Mouse (Mus musculus): ENCODE measurements at regions not wholly inside any gene's neighbourhood (a gene's known extent, or its start where the extent isn't known, plus 50 kb on each side); places are given as distances from the start of the nearest gene placed in this dataset.
"Not testable (repeated sequence)": the region's sequence is repeated elsewhere in the genome, so short reads cannot be mapped to it uniquely, and the experiment has no call there.

- Histone ChIP-seq H3K9ac (replicated peaks) (no peak overlapping the region), H3K27me3 (no peaks in the 10 kb centered on the region), H3K36me3 (no peaks in the 10 kb centered on the region), H3K4me2 (replicated peaks) (no peak overlapping the region), H3K9me3 (no peaks in the 10 kb centered on the region), H3K27ac (replicated peaks) (no peak overlapping the region), H3K4me1 (no peaks in the 10 kb centered on the region), H3K4me3 (no peak overlapping the region)
- no peak for ATAC-seq (ENCODE audit: low FRiP score, low read depth)
- 51% methylated on average over 6 of the region's 6 CpGs for WGBS
These were observed 69.4 kb upstream of the Dph6 start for GRCm38 (mm10) chr2:114723971-114724666.

- H3K9ac ChIP-seq (replicated peaks) = no peak overlapping the region
- H3K4me2 ChIP-seq (replicated peaks) = no peak overlapping the region
- H3K4me1 ChIP-seq = no peaks in the 10 kb centered on the region
- no peaks in the 10 kb centered on the region for H3K27me3 ChIP-seq
- no peak overlapping the region for H3K27ac ChIP-seq (replicated peaks)
- no peak for ATAC-seq (ENCODE audit: low FRiP score, low read depth)
- 95% methylated on average over 1 of the region's 1 CpGs for WGBS
- no peaks in the 10 kb centered on the region for H3K36me3 ChIP-seq
- H3K4me3 ChIP-seq = no peak overlapping the region
- no peaks in the 10 kb centered on the region for H3K9me3 ChIP-seq
These were observed 72.4 kb upstream of the Dph6 start for GRCm38 (mm10) chr2:114727197-114727596.

- no peak overlapping the region for H3K9ac ChIP-seq (replicated peaks)
- WGBS = 75% methylated on average over 4 of the region's 4 CpGs
- H3K27me3 ChIP-seq = no peaks in the 10 kb centered on the region
- H3K9me3 ChIP-seq = no peaks in the 10 kb centered on the region
- ATAC-seq (ENCODE audit: low FRiP score, low read depth) = no peak
- H3K36me3 ChIP-seq = no peaks in the 10 kb centered on the region
- no peak overlapping the region for H3K4me2 ChIP-seq (replicated peaks)
- H3K4me3 ChIP-seq = no peak overlapping the region
- H3K4me1 ChIP-seq = no peaks in the 10 kb centered on the region
- no peak overlapping the region for H3K27ac ChIP-seq (replicated peaks)
These were observed 80.3 kb upstream of the Dph6 start for GRCm38 (mm10) chr2:114734861-114735569.

- H3K9ac ChIP-seq (replicated peaks) = no peak overlapping the region
- no peaks in the 10 kb centered on the region for H3K9me3 ChIP-seq
- H3K4me1 ChIP-seq = no peaks in the 10 kb centered on the region
- no peak overlapping the region for H3K4me3 ChIP-seq
- no peak overlapping the region for H3K27ac ChIP-seq (replicated peaks)
- no peaks in the 10 kb centered on the region for H3K27me3 ChIP-seq
- ATAC-seq (ENCODE audit: low FRiP score, low read depth) = no peak
- no peak overlapping the region for H3K4me2 ChIP-seq (replicated peaks)
- 84% methylated on average over 11 of the region's 11 CpGs for WGBS
- no peaks in the 10 kb centered on the region for H3K36me3 ChIP-seq
These were observed 84.9 kb upstream of the Dph6 start for GRCm38 (mm10) chr2:114739421-114740212.

GRCm38 (mm10) chr2:114763276-114763675 is 108.5 kb upstream of the Dph6 start:
- Histone ChIP-seq H3K9me3 (no peaks in the 10 kb centered on the region), H3K27me3 (no peaks in the 10 kb centered on the region), H3K4me1 (no peaks in the 10 kb centered on the region), H3K36me3 (no peaks in the 10 kb centered on the region), H3K4me3 (no peak overlapping the region), H3K4me2 (replicated peaks) (no peak overlapping the region), H3K27ac (replicated peaks) (no peak overlapping the region), H3K9ac (replicated peaks) (no peak overlapping the region)
- 62% methylated on average over 4 of the region's 4 CpGs for WGBS
- ATAC-seq (ENCODE audit: low FRiP score, low read depth) = no peak

- H3K27me3 ChIP-seq; H3K4me3 ChIP-seq; H3K4me2 ChIP-seq (replicated peaks); ATAC-seq (ENCODE audit: low FRiP score, low read depth); H3K9ac ChIP-seq (replicated peaks); H3K9me3 ChIP-seq; H3K4me1 ChIP-seq; H3K36me3 ChIP-seq; H3K27ac ChIP-seq (replicated peaks): not testable (repeated sequence)
- WGBS = 95% methylated on average over 6 of the region's 6 CpGs
These were observed 119.0 kb upstream of the Dph6 start for GRCm38 (mm10) chr2:114773723-114774122.

- no peak for ATAC-seq (ENCODE audit: low FRiP score, low read depth)
- Histone ChIP-seq H3K27me3 (no peaks in the 10 kb centered on the region), H3K27ac (replicated peaks) (no peak overlapping the region), H3K9ac (replicated peaks) (no peak overlapping the region), H3K4me2 (replicated peaks) (no peak overlapping the region), H3K9me3 (no peaks in the 10 kb centered on the region), H3K36me3 (no peaks in the 10 kb centered on the region), H3K4me3 (no peak overlapping the region), H3K4me1 (no peaks in the 10 kb centered on the region)
- 91% methylated on average over 3 of the region's 3 CpGs for WGBS
These were observed 119.5 kb upstream of the Dph6 start for GRCm38 (mm10) chr2:114774278-114774677.

- no peak overlapping the region for H3K9ac ChIP-seq (replicated peaks)
- WGBS = 78% methylated on average over 2 of the region's 2 CpGs
- no peaks in the 10 kb centered on the region for H3K36me3 ChIP-seq
- no peak overlapping the region for H3K4me3 ChIP-seq
- ATAC-seq (ENCODE audit: low FRiP score, low read depth) = no peak
- H3K27me3 ChIP-seq = no peaks in the 10 kb centered on the region
- H3K9me3 ChIP-seq = no peaks in the 10 kb centered on the region
- H3K4me2 ChIP-seq (replicated peaks) = no peak overlapping the region
- H3K27ac ChIP-seq (replicated peaks) = no peak overlapping the region
- no peaks in the 10 kb centered on the region for H3K4me1 ChIP-seq
These were observed 120.8 kb upstream of the Dph6 start for GRCm38 (mm10) chr2:114775532-114775931.

- H3K4me3 ChIP-seq = no peak overlapping the region
- ATAC-seq (ENCODE audit: low FRiP score, low read depth) = no peak
These were observed 121.4 kb upstream of the Dph6 start for GRCm38 (mm10) chr2:114776176-114776575.

GRCm38 (mm10) chr2:114782450-114782849 is 127.7 kb upstream of the Dph6 start:
- 86% methylated on average over 6 of the region's 6 CpGs for whole genome bisulfite sequencing

More at GRCm38 (mm10) chr2:114776176-114776575, 121.4 kb upstream of the Dph6 start:
- 89% methylated on average over 2 of the region's 2 CpGs for WGBS
- Histone ChIP-seq H3K9me3 (no peaks in the 10 kb centered on the region), H3K36me3 (no peaks in the 10 kb centered on the region), H3K4me2 (replicated peaks) (no peak overlapping the region), H3K9ac (replicated peaks) (no peak overlapping the region), H3K27ac (replicated peaks) (no peak overlapping the region), H3K27me3 (no peaks in the 10 kb centered on the region), H3K4me1 (no peaks in the 10 kb centered on the region)

GRCm38 (mm10) chr2:114784191-114784590 is 129.4 kb upstream of the Dph6 start:
- no peak overlapping the region for H3K27ac ChIP-seq (replicated peaks)
- no peaks in the 10 kb centered on the region for H3K27me3 ChIP-seq
- ATAC-seq (ENCODE audit: low FRiP score, low read depth) = no peak
- H3K4me3 ChIP-seq = no peak overlapping the region
- no peak overlapping the region for H3K4me2 ChIP-seq (replicated peaks)
- H3K9ac ChIP-seq (replicated peaks) = no peak overlapping the region
- no peaks in the 10 kb centered on the region for H3K9me3 ChIP-seq
- no peaks in the 10 kb centered on the region for H3K36me3 ChIP-seq
- H3K4me1 ChIP-seq = 0 out of 2 replicates have a peak, but pooled peaks cover 5% of the 10 kb centered on the region

More at GRCm38 (mm10) chr2:114782450-114782849, 127.7 kb upstream of the Dph6 start:
- no peak overlapping the region for H3K27ac ChIP-seq (replicated peaks)
- H3K4me1 ChIP-seq = 0 out of 2 replicates have a peak, but pooled peaks cover 5% of the 10 kb centered on the region
- no peaks in the 10 kb centered on the region for H3K27me3 ChIP-seq
- H3K4me3 ChIP-seq = no peak overlapping the region
- no peaks in the 10 kb centered on the region for H3K9me3 ChIP-seq
- H3K9ac ChIP-seq (replicated peaks) = no peak overlapping the region
- H3K4me2 ChIP-seq (replicated peaks) = no peak overlapping the region
- no peak for ATAC-seq (ENCODE audit: low FRiP score, low read depth)
- H3K36me3 ChIP-seq = no peaks in the 10 kb centered on the region

- H3K4me2 ChIP-seq (replicated peaks) = no peak overlapping the region
- H3K27me3 ChIP-seq = no peaks in the 10 kb centered on the region
- H3K4me1 ChIP-seq = 0 out of 2 replicates have a peak, but pooled peaks cover 5% of the 10 kb centered on the region
- no peaks in the 10 kb centered on the region for H3K9me3 ChIP-seq
- no peak overlapping the region for H3K27ac ChIP-seq (replicated peaks)
- ATAC-seq (ENCODE audit: low FRiP score, low read depth) = no peak
- H3K4me3 ChIP-seq = no peak overlapping the region
- no peak overlapping the region for H3K9ac ChIP-seq (replicated peaks)
- no peaks in the 10 kb centered on the region for H3K36me3 ChIP-seq
- 85% methylated on average over 3 of the region's 3 CpGs for WGBS
These were observed 133.5 kb upstream of the Dph6 start for GRCm38 (mm10) chr2:114788251-114788650.
